Mouse (Mus musculus) brain, embryonic 18.5 days (tissue): ENCODE data around the gene Hhatl.

Experiments used
- DNase-seq: peaks from one replicate; pipeline ENCODE4 v3.0.0-alpha.2; 2012; ENCODE audit warnings: low read depth, low spot score

The Hhatl gene

DNA sequence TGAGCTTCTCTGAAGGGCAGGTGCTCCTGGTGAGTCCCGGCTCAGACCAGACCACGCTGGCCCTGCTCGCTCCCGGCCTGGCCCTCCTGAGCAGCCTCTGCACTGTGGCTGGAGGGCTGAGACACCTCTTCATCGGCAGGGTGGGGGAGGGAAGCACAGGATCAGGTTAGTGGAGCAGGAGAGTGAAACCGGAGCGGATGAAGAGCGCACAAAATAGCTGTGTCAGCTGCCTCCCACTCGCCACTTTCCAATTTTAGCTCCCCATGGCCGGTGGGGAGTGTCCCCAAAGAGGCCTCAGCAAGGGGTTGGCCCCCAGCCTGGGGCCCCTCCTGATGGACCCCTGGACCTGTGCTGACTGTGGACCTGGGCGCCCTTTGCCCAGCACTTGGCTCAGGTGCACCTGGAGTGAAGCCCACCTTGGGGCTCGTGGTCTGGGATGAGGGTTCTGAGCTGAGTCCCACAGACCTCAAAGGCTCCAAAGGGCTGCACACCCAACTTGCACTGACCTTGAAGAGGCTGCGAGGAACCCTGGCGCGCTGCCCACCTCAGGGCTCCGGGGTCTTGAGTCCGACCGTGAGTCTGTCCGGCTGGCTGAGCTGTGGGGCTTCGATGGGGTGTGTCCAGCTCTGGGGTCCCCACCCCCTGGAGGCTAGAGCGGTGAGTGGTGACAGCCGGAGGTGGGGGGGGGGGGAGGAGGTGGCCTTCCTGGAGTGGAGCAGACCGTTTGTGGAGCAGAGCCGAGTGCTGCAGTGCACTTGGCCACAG lies at the start of gene Hhatl:
TSS of gene Hhatl (minus strand) at position 751 of the 765 bp plus-strand sequence.
- no peak for DNase-seq

DNA sequence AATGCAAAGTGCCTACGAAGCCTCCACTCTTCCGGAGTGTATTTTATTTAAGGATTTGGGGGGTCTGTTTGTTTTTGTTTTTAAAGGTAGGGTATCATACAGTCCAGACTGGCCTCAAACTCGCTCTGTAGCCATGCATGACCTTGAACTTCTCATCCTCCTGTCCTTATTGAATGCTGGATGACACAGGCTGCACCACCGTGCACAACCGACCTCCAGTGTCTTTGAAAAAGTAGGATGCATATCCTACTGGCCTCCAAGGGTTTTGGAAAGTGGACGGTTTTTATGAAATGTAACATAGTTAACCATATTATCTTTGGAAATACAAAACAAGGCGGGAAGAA lies 47.3 kb upstream of the Hhatl start:
- DNase-seq = no peak

DNA sequence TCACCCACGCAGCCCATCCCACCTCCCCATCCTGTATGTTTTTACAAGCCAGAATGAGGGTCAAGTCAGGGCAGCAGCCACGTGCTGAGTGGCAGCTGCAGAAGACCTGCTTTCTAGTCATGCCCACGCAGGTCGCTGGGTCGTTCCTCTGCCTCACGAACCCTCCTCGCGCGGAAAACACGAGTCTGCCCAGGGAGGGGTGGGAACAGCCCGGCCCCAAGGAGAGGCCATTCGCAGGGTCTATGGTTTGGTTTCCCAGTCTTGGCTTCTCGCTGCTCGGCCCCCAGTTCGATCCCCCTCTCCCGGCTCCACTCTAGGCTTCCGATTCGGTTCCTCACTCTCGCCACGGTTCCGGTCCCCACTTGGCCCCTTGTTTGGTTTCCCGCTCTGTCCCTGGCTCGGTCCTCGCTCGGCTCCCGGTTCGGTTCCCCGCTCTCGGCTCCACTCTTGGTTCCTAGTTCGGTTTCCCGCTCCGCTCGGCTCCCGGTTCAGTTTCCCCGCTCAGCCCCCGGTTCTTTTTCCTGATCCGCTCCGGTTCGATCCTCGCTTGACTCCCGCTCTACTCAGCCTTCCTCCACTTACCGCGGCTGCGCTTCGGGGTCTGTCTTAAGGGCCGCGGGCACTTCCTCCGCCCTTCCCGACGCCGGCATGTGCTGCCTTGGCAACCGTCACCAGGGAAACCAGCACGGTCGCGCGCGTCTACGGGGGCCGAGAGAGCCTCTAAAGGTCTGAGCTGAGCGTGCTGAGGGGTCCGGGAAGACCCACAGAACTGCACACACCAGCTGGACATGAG lies 46.7 kb upstream of the Hhatl start, which contains the start of gene Ccdc13:
TSS of gene Ccdc13 (minus strand) at position 633 of the 793 bp plus-strand sequence.
- no peak for DNase-seq

DNA sequence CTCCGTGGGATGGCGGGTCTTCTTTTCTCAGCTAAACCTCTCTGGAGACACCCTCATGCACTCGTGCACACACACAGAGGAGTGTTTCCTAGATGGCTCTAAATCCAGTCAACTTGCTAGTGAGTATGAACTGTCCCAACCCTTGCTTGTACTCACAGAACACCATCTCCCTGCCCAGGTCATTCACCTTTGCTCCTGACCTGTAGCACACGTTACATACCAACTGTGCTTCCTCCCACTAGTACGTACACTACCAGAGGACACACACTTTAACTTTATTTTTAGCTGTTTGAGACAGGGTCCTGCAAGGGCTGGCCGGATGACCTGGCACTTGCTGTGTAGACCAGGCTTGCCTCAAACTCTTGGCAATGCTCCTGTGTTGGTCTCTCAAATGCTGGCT lies 45.7 kb upstream of the Hhatl start:
- no peak for DNase-seq

DNA sequence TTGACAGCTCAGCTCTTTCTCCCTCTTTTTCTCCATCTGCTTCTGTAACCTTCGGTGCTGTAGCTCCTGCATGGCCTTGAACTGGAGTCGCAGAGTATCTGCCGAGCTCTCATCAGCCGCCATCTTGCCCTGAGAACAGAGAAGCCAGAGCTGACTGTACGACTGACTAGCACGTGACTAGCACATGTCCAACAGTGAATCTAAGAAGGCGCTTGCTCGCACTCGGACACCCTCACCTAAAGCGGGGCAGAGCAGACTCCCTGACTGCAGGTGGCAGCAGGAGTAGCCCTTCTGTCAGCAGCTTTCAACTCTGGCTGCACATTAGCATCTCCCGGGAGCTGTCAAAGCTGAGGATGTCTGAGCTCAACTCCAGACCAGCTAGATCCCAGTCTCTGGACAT lies 41.5 kb upstream of the Hhatl start:
- DNase-seq = no peak

DNA sequence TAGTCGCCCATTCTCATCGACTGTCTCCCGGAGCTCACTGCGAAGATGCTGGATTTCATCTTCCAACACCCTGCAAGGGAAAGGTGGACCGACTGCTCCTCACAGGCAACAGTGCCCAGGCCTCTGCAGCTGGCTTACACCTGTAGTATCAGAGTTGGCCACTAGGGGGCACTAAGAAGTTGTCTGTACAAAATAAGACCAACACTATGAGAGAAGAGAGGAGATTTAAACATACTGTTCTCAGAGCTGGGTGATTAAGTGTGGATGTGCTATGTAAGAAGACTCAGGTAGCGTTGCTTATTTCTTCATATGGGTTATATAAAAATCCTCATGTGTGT lies 38.6 kb upstream of the Hhatl start:
- no peak for DNase-seq

DNA sequence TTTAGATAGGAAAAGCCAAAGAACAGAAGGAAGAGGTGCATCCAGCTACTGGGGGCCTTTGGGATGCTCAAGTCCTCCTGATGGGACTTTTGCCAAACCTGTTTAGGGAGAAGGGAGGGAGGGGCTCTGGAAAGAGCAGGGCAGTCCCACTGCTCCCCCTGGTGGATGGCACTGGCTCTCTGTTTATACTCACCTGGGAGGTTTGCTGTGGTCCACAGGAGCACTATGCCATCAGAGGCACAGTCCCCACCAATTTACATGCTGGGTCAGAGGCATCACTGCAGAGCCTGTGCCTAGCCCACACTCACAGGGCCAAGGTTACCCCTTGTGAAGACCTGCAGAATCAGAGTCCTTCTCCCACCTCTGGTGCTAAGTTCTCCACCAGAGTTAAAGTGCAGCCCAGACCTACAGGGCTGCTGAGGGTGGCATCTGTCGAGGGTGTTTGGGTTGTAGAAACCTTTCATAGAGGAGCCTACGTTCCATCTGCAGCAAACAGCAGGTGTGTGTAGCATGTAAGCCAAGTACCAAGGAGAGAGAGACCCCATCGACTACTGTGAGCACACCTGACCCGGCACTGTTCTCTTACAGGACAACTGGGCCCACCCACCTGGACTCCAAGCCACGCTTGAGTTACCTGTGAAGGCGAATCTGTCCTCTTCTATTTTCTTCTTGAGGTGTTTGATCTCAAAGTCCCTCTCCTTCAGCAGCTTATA lies 38.1 kb upstream of the Hhatl start:
- DNase-seq = no peak

DNA sequence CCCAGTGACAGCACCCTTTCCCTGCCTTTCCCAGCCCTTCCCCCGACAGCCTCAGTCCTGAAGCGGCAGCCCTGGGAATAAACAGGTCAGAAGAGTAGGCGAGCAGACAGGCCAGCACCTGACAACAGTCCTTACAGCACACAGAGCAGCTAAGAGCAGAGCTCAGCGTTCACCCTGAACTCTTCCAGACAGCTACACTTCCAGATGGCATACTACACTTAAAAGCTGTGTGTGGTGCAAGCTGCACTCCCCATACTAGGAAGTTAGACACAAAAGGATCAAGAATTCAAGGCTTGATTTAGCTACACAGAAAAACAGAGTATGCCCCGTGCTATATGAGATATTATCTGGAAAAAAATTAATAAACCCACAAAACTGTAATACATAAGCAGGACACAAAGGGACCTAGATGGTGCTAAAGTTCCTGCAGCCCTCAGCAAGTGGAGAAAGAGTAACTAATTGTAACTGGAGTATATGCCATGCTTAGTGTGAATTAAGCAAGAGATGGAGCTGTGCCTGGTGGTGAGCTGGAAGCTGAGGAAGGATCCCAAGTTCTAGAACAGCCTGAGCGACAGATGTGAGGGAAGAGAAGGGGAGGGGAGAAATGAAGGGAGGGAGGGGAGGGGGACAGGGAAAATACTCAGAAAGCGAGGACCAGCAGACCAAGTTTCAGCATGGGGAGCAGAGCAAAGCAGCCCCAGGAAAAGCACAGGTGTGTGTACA lies 37.1 kb upstream of the Hhatl start:
- DNase-seq = no peak

DNA sequence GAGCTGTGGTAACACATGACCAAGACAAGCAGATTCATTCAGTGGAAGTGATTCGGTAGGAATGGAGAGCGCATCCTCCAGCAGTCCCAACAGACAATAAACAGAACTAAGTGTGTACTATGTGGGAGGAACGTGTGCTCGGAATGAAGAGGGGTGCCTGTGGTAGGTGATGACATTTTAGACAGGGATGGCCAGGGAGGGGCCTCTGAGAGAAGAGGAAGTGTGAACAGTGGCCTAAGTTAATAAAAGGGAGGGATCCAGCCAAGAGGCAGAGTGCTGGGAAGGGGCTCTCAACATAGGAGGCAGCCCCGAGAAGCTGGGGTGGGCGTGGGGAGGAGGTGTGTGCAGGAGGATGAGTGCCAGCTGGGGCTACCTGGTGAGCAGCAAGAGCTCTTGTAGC lies 36.0 kb upstream of the Hhatl start:
- DNase-seq = no peak

DNA sequence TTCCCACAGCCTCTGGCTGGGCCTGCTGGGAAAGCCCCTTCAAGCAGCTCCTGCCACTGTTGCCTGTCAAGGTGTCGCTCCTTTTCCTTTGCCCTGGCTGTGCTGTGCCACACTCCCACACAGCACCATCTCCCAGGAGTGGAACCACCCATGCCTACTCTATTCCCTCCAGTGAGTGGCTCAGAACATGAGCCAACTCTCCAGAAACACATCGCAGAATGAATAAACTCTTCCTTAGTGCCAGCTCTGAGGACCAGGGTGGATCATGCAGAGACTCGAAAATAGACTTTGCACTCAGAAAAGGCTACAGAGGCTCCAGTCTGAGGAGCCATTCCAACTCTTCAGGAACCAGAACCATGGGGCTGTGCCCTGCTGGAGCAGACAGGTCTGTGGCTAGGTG lies 34.0 kb upstream of the Hhatl start:
- DNase-seq = no peak

DNA sequence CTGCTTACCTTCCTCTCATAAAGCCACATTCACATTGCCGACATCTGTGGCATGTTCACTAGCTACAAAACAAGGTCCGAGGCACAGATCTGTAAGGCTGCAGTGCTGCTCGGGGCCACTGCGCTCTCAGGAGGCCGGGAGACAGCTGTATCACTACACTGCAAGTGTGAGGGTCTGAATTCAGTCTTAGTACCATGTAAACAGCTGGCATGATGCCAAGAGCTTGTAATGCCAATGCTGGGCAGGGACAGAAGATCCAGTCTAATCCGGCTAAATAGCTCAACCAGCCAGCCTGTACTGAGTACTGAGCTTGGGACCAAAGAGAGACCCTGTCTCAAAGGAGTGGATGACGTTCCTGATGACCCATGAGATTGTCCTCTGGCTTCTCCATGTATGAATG lies 31.7 kb upstream of the Hhatl start:
- no peak for DNase-seq

DNA sequence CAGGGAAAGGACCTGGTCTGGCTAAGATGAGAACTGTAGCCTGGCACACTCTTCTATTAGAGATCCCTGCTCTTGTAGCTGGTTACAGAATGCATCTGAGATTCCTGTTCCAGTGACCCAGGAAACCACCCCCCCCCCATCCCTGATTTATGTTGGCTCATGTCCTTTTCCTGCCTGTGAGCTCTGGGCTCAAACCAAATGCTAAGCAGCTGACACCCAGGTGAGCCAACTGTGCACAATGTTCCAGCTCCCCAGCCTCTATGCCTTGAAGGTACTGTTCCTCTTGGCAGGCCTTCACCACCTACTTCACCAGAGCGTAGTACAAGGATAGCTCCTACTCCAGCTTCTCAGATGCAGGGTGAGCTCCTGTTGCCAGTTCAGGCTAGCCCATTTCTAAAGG lies 30.7 kb upstream of the Hhatl start:
- DNase-seq = no peak

DNA sequence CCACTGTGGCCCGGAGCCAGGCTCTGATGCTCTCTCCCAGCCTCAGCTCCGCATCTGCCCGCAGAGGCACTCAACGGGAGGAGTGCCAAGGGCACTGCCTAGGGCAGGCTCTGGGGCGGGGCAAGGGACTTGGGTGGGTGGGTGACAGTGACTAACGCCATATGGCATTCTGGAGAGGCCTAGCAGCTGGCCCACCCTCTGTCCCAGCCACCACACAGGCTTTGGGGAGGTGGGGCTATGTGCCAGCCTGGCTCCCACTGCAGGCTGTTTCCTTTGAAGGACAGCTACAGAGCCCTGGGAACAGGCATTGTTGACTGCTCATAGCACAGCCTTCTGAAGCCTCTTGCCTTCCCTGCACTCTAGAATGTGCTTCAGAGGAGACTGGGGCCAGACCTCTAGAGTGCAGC lies 30.3 kb upstream of the Hhatl start:
- DNase-seq = no peak

DNA sequence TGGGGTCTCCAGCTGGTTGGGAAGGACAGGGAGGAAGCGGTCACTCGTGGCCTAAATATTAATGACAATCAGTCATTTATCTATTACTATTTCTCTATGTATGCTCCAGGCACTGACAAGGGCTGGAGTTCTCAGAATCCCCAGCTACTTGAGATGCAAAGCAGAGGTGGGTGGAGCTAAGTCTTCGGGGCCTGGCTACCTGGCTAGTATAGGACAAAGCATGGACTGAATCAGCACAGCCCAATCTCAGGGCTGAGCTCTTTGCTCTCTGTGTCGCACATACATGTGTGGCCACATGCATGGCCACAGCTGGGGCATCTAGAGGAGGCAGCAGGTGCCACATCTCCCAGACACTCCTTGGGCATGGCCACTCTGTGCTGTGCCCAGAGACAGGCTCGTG lies 28.5 kb upstream of the Hhatl start:
- DNase-seq = no peak

DNA sequence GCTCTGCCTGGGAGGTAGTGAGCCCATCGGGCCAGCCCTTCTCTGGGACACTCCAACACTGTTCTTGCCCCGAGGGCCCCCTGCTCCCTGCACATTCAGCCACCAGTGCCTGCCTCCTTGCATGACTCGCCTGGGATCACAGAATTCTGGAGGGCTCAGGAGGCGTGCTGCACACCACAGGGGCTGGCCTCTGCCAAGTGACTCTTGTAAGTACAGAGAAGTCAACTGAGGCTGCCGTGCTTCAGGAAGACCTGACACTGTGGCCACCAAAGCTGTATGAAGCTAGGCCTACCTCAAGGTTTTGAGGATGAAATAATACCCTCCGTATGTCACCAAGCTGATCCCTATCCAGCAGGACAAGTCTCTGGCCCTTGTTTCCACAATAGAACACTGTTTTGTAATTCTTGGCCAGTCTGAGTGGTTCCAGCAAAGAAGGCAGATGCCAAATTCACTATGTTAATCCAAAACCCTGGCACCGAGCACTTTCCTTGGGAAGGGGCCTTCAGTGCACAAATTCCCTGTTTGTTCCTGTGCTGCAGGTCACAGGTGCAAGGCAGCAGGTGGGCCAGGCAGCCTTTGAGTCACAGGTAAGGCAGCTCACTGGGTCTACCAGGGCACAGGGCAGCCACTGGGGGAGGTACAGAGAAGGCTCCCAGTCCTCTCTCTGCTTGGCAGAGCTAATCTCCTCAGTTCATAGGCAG lies 27.6 kb upstream of the Hhatl start:
- DNase-seq = no peak

DNA sequence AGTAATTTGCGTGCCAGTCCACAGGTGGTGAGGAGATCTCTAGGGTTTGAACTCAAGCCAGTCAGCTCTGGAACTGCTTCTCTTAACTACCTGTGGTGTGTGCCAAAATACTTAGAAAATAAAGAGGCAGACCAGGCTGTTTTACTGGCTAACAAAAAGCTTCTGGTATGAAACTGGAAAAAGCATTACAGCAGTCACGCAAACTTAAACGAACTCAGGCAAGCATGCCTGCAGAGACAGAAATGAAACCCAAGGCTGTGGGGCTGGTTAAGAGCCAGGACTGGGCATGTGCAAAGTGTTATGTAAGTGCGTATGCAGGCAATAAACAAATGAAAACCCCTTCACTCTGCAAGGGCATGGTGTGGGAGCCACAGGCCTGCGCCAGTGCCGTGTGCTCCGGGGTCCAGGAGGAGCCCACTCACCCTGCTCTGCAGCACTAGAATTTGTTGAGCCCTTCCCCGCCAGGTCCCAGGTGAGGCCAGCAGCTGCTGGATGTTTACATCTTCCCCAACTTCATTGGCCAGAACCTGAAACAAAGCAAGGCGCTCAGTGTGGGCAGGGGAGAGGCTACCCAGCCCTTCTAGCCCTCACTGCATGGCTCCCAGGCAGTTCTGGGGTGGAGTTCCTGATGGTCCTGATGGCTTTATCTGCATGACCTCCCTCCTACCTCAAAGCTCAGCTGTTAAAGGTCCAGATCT lies 26.9 kb upstream of the Hhatl start:
- no peak for DNase-seq

DNA sequence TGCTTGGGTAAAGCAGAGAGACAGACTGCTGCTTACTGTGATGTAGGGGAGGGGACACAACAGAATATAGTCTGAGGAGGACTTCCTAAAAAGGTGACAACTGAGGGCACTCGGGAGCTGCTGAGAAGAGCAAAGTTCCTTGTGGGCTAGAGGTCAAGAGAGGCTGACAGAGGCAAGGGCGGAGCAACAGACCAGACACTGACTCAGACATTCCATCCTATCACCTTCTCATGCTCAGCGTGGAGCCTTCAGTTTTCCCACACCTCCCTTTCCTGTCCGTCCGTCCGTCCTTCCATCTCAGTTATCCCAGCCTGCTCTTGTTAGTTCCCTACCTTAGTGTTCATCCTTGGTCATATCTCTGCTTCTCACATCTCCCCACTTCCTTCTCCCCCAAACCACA lies 22.9 kb upstream of the Hhatl start:
- no peak for DNase-seq

DNA sequence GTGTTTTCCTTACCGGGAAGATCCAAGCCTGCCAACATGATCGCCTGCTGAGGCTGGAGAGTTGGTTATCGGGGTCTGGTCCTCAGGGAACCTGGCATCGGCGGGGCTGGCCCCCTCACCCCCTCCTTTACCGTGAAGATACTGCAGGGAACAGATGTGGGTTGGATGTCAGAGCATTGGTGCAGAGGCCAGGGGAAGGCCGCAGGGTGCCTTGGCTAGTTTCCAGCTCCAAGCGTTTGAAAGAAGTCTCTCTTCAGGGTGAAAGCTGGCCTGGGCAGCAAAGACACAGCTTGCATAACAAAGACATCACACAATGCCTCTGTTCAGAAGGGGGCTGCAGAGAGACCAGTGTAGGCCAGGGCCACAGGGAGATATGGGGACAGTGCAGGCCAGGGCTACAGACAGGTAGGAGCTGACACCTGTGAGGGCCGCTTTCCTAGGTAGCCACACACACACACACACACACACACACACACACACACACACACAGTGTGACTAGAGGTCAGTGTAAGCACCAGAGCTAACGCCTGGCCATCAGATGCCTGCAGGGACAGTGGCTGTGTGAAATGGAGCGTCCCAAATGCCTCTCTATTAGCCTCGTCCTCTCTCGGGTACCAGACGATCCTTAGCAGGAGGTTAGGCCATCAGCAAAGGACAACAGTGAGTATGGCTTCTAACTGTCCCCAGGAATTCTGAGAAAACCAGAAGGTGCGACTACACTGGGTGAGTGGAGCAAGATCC lies 17.9 kb upstream of the Hhatl start:
- no peak for DNase-seq

DNA sequence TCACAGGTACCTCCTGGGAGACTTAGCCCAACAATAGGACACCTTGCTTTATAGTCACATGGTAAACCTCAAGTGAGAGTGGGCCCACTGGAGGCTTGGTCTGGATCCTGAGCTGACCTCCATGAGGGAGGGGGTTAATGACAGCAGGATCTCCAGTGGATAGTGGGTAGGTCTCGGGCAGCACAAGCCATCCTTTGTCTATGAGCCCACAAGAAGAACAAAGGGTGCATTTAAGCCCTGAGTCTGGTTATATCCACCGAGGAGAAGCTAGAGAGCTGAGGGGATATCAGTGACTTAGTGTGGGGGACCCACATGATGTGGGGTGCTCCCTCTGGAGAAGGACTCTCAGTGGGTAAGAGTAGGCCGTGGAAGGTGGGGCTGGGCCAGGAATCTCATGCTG lies 16.2 kb upstream of the Hhatl start:
- no peak for DNase-seq

DNA sequence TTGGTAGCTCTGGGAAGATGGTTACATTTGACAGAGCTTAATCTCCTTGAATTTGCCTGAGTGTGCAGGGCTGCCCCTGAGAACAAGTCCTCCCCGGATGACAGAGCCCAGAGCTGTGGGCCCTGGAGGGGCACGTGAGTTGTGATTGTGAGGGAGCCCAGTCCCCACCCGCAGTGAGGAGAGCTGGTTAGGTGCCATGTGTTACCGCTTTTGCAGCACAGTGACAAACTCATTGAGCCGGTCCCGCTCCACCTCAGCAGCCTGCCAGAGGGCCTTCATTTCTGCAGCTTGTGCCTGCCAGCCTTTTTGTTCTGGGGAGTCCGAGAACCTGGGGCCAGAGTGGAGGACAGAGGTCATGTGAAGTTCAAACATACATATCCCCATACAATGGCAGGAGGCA lies 15.6 kb upstream of the Hhatl start:
- no peak for DNase-seq
